Mouse (Mus musculus): ENCODE results near the gene Tpsg1. TPM values are rescaled to one million over a fixed set of nuclear protein-coding genes. Genes with fewer than 3 reads are reported as not detected.

Tpsg1 gene
- polyA plus RNA-seq, 1 experiment from 2014 or later, result 2.2 TPM

- no peaks in the 10 kb centered on the region for H3K9me3 ChIP-seq
- no peaks in the 10 kb centered on the region for H3K4me1 ChIP-seq
- H3K36me3 ChIP-seq, result peaks cover 32% of the 10 kb centered on the region
- no peak for ATAC-seq (ENCODE audit: insufficient number of reproducible peaks, insufficient read depth, low FRiP score, low TSS enrichment, low read depth)
- H3K4me3 ChIP-seq, result no peak overlapping the region
- no peak overlapping the region for H3K27ac ChIP-seq
- WGBS, result 77% methylated on average over 8 of the region's 8 CpGs
- no peaks in the 10 kb centered on the region for H3K27me3 ChIP-seq
- H3K9ac ChIP-seq, result no peak overlapping the region
- H3K4me2 ChIP-seq, result no peak overlapping the region
Measured at GRCm38 (mm10) chr17:25372491-25372890, 3.4 kb downstream of the Tpsg1 start.

- Histone ChIP-seq H3K27ac (no peak overlapping the region; the same call in 1 of the 2 replicates), H3K27me3 (no peaks in the 10 kb centered on the region), H3K9me3 (no peaks in the 10 kb centered on the region), H3K4me2 (no peak overlapping the region), H3K4me3 (no peak overlapping the region), H3K4me1 (no peaks in the 10 kb centered on the region), H3K9ac (no peak overlapping the region), H3K36me3 (peaks cover 43% of the 10 kb centered on the region)
- no peak for ATAC-seq (ENCODE audit: insufficient number of reproducible peaks, insufficient read depth, low FRiP score, low TSS enrichment, low read depth)
- 46% methylated on average over 9 of the region's 9 CpGs for WGBS
Measured at GRCm38 (mm10) chr17:25374011-25374410, 4.9 kb downstream of the Tpsg1 start.

DNA sequence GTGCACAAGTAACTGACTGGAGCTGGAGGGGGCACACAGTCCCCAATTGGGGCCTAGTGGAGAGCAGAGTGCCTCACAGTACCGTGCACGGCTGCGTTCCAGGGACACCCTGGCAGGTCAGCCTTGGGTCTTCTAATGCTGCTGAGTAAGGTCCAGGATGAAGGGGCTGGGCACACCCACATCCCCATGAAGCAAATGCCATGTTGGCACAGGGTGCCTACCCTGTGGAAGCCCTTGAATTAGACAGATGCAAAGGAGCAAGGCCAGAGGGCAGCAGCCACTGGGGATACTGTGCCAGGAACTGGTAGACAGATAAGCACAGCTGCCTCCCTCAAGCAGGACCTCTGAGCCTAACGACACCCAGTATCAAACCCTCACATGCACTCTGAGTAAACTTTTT, 25.5 kb downstream of the Tpsg1 start:
- Histone ChIP-seq H3K4me3 (no peak overlapping the region), H3K4me2 (no peak overlapping the region), H3K36me3 (peaks cover 70% of the 10 kb centered on the region), H3K9ac (no peak overlapping the region), H3K27me3 (no peaks in the 10 kb centered on the region), H3K4me1 (peaks cover 11% of the 10 kb centered on the region), H3K27ac (no peak overlapping the region), H3K9me3 (no peaks in the 10 kb centered on the region)
- WGBS, result 85% methylated on average over 4 of the region's 4 CpGs
- no peak for ATAC-seq (ENCODE audit: insufficient number of reproducible peaks, insufficient read depth, low FRiP score, low TSS enrichment, low read depth)

GRCm38 (mm10) chr17:25397804-25398519, 28.9 kb downstream of the Tpsg1 start:
- Histone ChIP-seq H3K9ac (no peak overlapping the region), H3K4me2 (no peak overlapping the region), H3K27ac (no peak overlapping the region), H3K4me3 (no peak overlapping the region), H3K36me3 (peaks cover 39% of the 10 kb centered on the region), H3K27me3 (no peaks in the 10 kb centered on the region), H3K4me1 (peaks cover 18% of the 10 kb centered on the region), H3K9me3 (no peaks in the 10 kb centered on the region)
- no peak for ATAC-seq (ENCODE audit: insufficient number of reproducible peaks, insufficient read depth, low FRiP score, low TSS enrichment, low read depth)
- 26% methylated on average over 14 of the region's 14 CpGs for WGBS

GRCm38 (mm10) chr17:25398520-25398838, 29.4 kb downstream of the Tpsg1 start:
- Histone ChIP-seq H3K27me3 (no peaks in the 10 kb centered on the region), H3K4me2 (no peak overlapping the region), H3K4me1 (peaks cover 18% of the 10 kb centered on the region), H3K27ac (no peak overlapping the region), H3K4me3 (no peak overlapping the region), H3K9me3 (no peaks in the 10 kb centered on the region), H3K9ac (no peak overlapping the region), H3K36me3 (peaks cover 37% of the 10 kb centered on the region)
- 26% methylated on average over 13 of the region's 13 CpGs for WGBS
- no peak for ATAC-seq (ENCODE audit: insufficient number of reproducible peaks, insufficient read depth, low FRiP score, low TSS enrichment, low read depth)

DNA sequence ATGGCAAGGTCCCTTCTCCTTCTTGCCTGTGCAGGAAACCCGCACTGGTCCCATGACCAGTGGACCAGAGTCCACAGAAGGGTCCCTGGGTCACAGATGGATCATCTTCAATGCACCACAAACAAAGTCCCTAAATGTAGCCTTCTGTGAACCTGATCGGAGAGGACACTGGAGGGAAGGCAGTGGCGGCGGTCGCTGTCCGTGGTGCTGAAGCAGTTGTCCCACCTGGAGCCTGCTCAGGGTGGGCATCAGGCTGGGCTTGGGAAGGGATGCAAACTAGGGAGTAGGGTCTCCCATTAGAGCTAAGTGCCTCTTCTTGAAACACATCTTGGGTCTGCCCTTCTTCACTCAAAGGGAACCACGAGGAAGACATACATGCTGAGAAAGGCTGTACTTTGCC, 31.4 kb downstream of the Tpsg1 start:
- no peak overlapping the region for H3K4me3 ChIP-seq
- ATAC-seq (ENCODE audit: insufficient number of reproducible peaks, insufficient read depth, low FRiP score, low TSS enrichment, low read depth), result no peak
- peaks cover 34% of the 10 kb centered on the region for H3K4me1 ChIP-seq
- no peak overlapping the region for H3K9ac ChIP-seq
- no peaks in the 10 kb centered on the region for H3K9me3 ChIP-seq
- H3K36me3 ChIP-seq, result peaks cover 30% of the 10 kb centered on the region
- 5% methylated on average over 7 of the region's 7 CpGs for WGBS
- H3K4me2 ChIP-seq, result no peak overlapping the region
- H3K27me3 ChIP-seq, result no peaks in the 10 kb centered on the region
- H3K27ac ChIP-seq, result no peak overlapping the region

GRCm38 (mm10) chr17:25401491-25401890, 32.4 kb downstream of the Tpsg1 start:
- Histone ChIP-seq H3K9me3 (no peaks in the 10 kb centered on the region), H3K27me3 (no peaks in the 10 kb centered on the region), H3K4me1 (peaks cover 44% of the 10 kb centered on the region), H3K9ac (no peak overlapping the region), H3K27ac (no peak overlapping the region), H3K4me2 (no peak overlapping the region), H3K4me3 (no peak overlapping the region), H3K36me3 (peaks cover 23% of the 10 kb centered on the region)
- ATAC-seq (ENCODE audit: insufficient number of reproducible peaks, insufficient read depth, low FRiP score, low TSS enrichment, low read depth), result no peak
- WGBS, result 36% methylated on average over 4 of the region's 4 CpGs

GRCm38 (mm10) chr17:25402224-25402623, 33.2 kb downstream of the Tpsg1 start:
- WGBS, result 85% methylated on average over 13 of the region's 13 CpGs
- H3K9ac ChIP-seq, result no peak overlapping the region
- H3K27me3 ChIP-seq, result no peaks in the 10 kb centered on the region
- H3K27ac ChIP-seq, result no peak overlapping the region
- ATAC-seq (ENCODE audit: insufficient number of reproducible peaks, insufficient read depth, low FRiP score, low TSS enrichment, low read depth), result no peak
- no peak overlapping the region for H3K4me3 ChIP-seq
- no peaks in the 10 kb centered on the region for H3K9me3 ChIP-seq
- peaks cover 15% of the 10 kb centered on the region; the same call in 1 of the 2 replicates for H3K36me3 ChIP-seq
- H3K4me1 ChIP-seq, result peaks cover 52% of the 10 kb centered on the region
- no peak overlapping the region for H3K4me2 ChIP-seq

DNA sequence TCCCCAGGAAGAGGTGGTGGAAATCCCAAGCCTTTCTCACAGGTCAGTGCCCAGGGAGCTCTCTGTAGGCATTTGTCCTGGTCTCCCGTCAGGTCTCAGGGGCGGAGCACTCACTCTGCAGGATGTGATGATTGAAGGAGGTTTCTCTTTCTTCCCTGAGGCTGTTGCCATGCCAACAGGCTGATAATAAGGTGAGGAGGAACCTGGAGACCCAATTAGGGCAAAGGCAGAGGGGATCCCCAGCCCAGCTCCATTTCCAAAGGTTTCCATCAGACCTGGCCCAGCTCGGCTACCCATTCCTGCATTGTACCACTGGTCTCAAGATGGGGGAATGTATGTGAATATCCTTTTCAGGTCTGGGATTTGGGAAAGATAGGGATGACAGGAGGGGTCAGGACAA, 35.1 kb downstream of the Tpsg1 start:
- H3K4me3 ChIP-seq, result no peak overlapping the region
- H3K4me2 ChIP-seq, result no peak overlapping the region
- peaks cover 61% of the 10 kb centered on the region for H3K4me1 ChIP-seq
- ATAC-seq (ENCODE audit: insufficient number of reproducible peaks, insufficient read depth, low FRiP score, low TSS enrichment, low read depth), result no peak
- WGBS, result 35% methylated on average over 3 of the region's 3 CpGs
- H3K27me3 ChIP-seq, result no peaks in the 10 kb centered on the region
- no peak overlapping the region for H3K9ac ChIP-seq
- H3K9me3 ChIP-seq, result no peaks in the 10 kb centered on the region
- 0 out of 2 replicates have a peak, but pooled peaks cover 11% of the 10 kb centered on the region for H3K36me3 ChIP-seq
- H3K27ac ChIP-seq, result no peak overlapping the region

- H3K9me3 ChIP-seq, result no peaks in the 10 kb centered on the region
- 0 out of 2 replicates have a peak, but pooled peaks cover 11% of the 10 kb centered on the region for H3K36me3 ChIP-seq
- no peak overlapping the region for H3K9ac ChIP-seq
- 14% methylated on average over 10 of the region's 10 CpGs for WGBS
- peaks cover 62% of the 10 kb centered on the region for H3K4me1 ChIP-seq
- H3K27ac ChIP-seq, result no peak overlapping the region
- 0 out of 2 replicates have a peak, but pooled peaks have one; percentile 3 for ATAC-seq (ENCODE audit: insufficient number of reproducible peaks, insufficient read depth, low FRiP score, low TSS enrichment, low read depth)
- H3K27me3 ChIP-seq, result no peaks in the 10 kb centered on the region
- H3K4me2 ChIP-seq, result peak overlapping the region; percentile 7; the same call in 1 of the 2 replicates
- H3K4me3 ChIP-seq, result no peak overlapping the region
Measured at GRCm38 (mm10) chr17:25405224-25405895, 36.3 kb downstream of the Tpsg1 start.

- Histone ChIP-seq H3K4me1 (peaks cover 69% of the 10 kb centered on the region), H3K9me3 (no peaks in the 10 kb centered on the region), H3K27me3 (no peaks in the 10 kb centered on the region), H3K4me3 (no peak overlapping the region), H3K36me3 (0 out of 2 replicates have a peak, but pooled peaks cover 11% of the 10 kb centered on the region), H3K9ac (no peak overlapping the region), H3K4me2 (0 out of 2 replicates have a peak overlapping the region, but pooled peaks have one; percentile 7), H3K27ac (no peak overlapping the region; the same call in 1 of the 2 replicates)
- no peak for ATAC-seq (ENCODE audit: insufficient number of reproducible peaks, insufficient read depth, low FRiP score, low TSS enrichment, low read depth)
- WGBS, result 23% methylated on average over 6 of the region's 6 CpGs
Measured at GRCm38 (mm10) chr17:25406011-25406441, 37.0 kb downstream of the Tpsg1 start.

DNA sequence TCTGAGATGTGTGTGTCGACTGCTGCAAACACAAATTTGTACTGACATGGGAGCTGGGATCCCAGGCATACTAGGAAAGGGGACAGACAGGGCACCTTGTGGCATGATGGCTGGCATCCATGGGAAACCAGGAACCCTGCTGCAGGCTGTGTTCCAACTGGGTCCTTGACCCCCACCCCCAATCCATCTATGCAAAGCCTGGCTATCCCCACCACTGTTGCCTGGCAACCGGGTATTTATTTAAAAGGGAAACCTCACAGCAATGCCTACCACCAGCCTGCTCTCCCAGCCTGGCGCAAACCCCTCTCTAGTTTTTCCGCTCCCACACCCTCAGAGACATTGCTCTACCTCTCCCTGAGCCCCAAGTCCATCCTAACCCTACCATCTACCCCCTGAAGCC, 38.3 kb downstream of the Tpsg1 start:
- Histone ChIP-seq H3K27me3 (no peaks in the 10 kb centered on the region), H3K9me3 (no peaks in the 10 kb centered on the region), H3K9ac (no peak overlapping the region), H3K36me3 (0 out of 2 replicates have a peak, but pooled peaks cover 11% of the 10 kb centered on the region), H3K27ac (0 out of 2 replicates have a peak overlapping the region, but pooled peaks have one; percentile 29), H3K4me1 (peaks cover 75% of the 10 kb centered on the region), H3K4me2 (no peak overlapping the region), H3K4me3 (no peak overlapping the region)
- WGBS, result 78% methylated on average over 4 of the region's 4 CpGs
- no peak for ATAC-seq (ENCODE audit: insufficient number of reproducible peaks, insufficient read depth, low FRiP score, low TSS enrichment, low read depth)
